Mouse (Mus musculus): ENCODE data around the gene Angel2. TPM values are rescaled to one million over a fixed set of nuclear protein-coding genes. Genes with fewer than 3 reads are reported as not detected.

Gene Angel2
- polyA plus RNA-seq, 1 experiment from 2014 or later = 44.8 TPM

DNA sequence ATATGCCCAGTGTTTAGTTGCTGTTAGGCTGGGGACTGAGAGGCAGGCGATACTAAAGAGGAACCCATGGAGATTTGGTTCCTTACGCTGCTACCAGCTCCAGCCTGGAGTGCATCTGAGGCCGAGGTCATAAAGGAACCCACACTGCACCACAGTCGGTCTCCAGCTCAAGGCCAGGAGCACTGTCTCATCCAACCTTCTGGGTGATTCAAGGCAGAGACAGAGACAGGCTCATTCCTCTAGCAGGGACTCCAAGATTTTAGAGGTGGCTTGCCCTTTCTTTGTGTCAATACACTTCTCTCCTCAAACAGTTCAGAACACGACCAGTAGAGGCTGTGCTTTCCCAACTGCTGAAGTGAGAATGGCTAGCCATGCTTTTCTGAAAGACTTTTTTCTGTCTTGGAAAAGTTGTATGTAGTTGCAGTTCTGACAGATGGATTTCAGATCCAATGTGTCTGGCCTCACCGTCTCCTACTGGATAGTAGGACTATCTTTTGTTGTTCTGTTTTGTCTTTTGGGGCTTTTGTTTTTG is 71.5 kb downstream of the Angel2 start:
- WGBS = 73% methylated on average over 6 of the region's 6 CpGs
- no peaks in the 10 kb centered on the region for H3K36me3 ChIP-seq (ENCODE audit: insufficient read depth, low read length)
- no peak overlapping the region for H3K4me3 ChIP-seq (ENCODE audit: low read length)
- no peak overlapping the region for H3K9ac ChIP-seq (replicated peaks; ENCODE audit: low read length)
- H3K9me3 ChIP-seq (ENCODE audit: low read length) = peaks cover 6% of the 10 kb centered on the region; the same call in 1 of the 2 replicates
- no peak overlapping the region for H3K4me2 ChIP-seq (replicated peaks; ENCODE audit: low read depth, low read length)
- H3K4me1 ChIP-seq (ENCODE audit: insufficient read depth, low read length) = peaks cover 7% of the 10 kb centered on the region; the same call in 1 of the 2 replicates
- H3K27me3 ChIP-seq (ENCODE audit: insufficient read depth, low read length) = no peaks in the 10 kb centered on the region
- H3K27ac ChIP-seq (ENCODE audit: low read length) = no peak overlapping the region
- ATAC-seq (ENCODE audit: low FRiP score, low TSS enrichment) = no peak

Other genes starting within 250 kb of the Angel2 start
- gene Rps6kc1, start 13.3 kb upstream of the Angel2 start, polyA plus RNA-seq (2015; fragmentation: Nextera tagmentation; extraction: Ambion mirVana) = 13.7 and 14.4 TPM in 2 replicates
- gene Vash2, start 54.2 kb downstream of the Angel2 start, polyA plus RNA-seq (2015; fragmentation: Nextera tagmentation; extraction: Ambion mirVana) = 27.0 and 29.3 TPM in 2 replicates
- gene Flvcr1, start 101.0 kb downstream of the Angel2 start, polyA plus RNA-seq (2015; fragmentation: Nextera tagmentation; extraction: Ambion mirVana) = 6.0 and 6.2 TPM in 2 replicates
- gene Spata45, start 111.5 kb downstream of the Angel2 start, polyA plus RNA-seq (2015; fragmentation: Nextera tagmentation; extraction: Ambion mirVana) = not detected in 2 replicates
- 13.1 and 14.4 TPM in 2 replicates for gene Tatdn3, start 137.8 kb downstream of the Angel2 start, polyA plus RNA-seq (2015; fragmentation: Nextera tagmentation; extraction: Ambion mirVana)
- gene Nsl1, start 137.9 kb downstream of the Angel2 start, polyA plus RNA-seq (2015; fragmentation: Nextera tagmentation; extraction: Ambion mirVana) = 21.9 and 25.5 TPM in 2 replicates
- gene Batf3, start 172.7 kb downstream of the Angel2 start, polyA plus RNA-seq (2015; fragmentation: Nextera tagmentation; extraction: Ambion mirVana) = 13.5 and 14.6 TPM in 2 replicates
- not detected in 2 replicates for gene Fam71a, start 239.7 kb downstream of the Angel2 start, polyA plus RNA-seq (2015; fragmentation: Nextera tagmentation; extraction: Ambion mirVana)

Measured in kidney, embryonic 16.5 days (tissue).